Mouse (Mus musculus): ENCODE measurements around the gene Tbc1d7.

- no peak for TF ChIP-seq EP300 (IDR thresholded peaks at IDR 0.05; ENCODE audit: low read depth)
- no peak for TF ChIP-seq CTCF (IDR thresholded peaks at IDR 0.05; ENCODE audit: low read depth)
Measured at GRCm38 (mm10) chr13:43146515-43147258, 24.6 kb downstream of the Tbc1d7 start.

Measured in liver, embryonic 14.5 days (tissue).